Mouse (Mus musculus) heart, adult 18-20 months (tissue): ENCODE measurements at regions not wholly inside any gene's neighbourhood (a gene's known extent, or its start where the extent isn't known, plus 50 kb on each side); places are given as distances from the start of the nearest gene placed in this dataset.

Experiments
- DNase-seq, 2 experiments: peaks; one replicate each; pipeline ENCODE4 v3.0.0; 2021 to 2022; ENCODE audit warnings: mixed read lengths in 1 of 2

GRCm38 (mm10) chr5:43048196-43049050 lies 184.5 kb upstream of the Cpeb2 start:
- DNase-seq: peak; percentile 50 to 75

- no peak for DNase-seq
Measured at GRCm38 (mm10) chr5:43049381-43050301, 183.3 kb upstream of the Cpeb2 start.

DNA sequence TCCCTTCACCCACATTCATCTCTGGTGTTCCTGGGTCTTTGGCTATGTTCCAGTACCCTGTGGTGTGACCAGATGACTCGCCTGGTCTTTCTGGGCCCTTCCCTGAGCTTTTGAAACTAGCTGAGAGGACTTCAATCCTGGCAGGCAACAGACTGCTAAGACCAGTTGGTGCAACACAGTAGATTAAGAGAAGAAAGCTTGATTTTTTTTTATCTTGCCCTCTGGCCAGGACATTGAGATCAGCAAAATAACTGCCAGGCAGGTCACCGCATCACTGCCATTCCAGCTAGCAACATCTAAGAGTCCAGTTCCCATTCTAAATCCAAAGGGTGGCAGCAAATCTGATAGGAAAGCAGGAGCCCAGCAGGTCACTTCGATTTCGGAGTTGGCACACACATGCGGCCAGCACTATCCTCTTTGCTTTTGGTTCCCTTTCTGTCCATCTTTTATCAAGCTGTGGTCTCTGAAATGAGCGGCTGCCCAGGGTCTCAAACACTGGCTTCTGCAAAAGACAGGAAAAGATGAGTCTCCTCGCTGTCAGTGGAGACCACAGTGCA lies 181.9 kb upstream of the Cpeb2 start:
- DNase-seq: peak in 1 of 2 experiments; percentile 8

DNA sequence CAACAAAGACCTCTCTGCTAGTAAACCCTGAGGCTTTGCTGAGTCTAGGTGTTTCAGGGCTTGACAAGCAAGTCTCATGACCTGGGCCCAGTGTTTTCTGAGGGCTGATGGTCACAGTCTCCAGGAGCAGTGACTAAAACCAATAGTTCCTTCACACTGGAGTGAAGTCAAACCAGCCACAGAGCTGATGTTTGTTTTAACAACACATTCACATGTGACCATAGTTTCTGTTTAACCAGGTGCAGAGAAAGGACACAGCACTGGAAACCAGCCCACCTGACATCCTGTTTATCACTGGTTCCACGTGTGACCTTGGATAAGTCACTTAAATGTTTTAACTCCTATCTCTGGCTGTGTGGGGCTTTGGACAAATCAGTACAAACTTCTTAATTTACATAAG lies 180.3 kb upstream of the Cpeb2 start:
- no peak for DNase-seq

GRCm38 (mm10) chr5:43054586-43054985 lies 178.4 kb upstream of the Cpeb2 start:
- DNase-seq: no peak

- no peak for DNase-seq
Measured at GRCm38 (mm10) chr5:43055111-43055710, 177.8 kb upstream of the Cpeb2 start.

- no peak for DNase-seq
Measured at GRCm38 (mm10) chr5:43056486-43056885, 176.5 kb upstream of the Cpeb2 start.

DNA sequence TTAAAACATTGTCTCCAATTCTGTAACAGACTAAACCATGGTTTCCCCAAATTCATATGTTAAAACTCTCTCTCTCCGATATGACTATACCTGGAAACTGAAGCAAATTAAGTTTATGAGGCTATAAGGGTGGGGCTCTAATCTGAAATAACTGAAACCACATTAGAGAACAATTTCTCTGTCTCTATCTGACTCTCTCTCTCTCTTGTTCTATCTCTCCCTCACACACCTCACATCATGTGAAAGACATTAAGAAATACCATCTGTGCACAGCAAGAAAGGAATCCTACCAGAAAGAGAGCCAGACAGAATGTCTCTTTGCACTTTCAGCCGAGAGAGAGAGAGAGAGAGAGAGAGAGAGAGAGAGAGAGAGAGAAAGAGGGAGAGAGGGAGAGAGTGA lies 171.7 kb upstream of the Cpeb2 start:
- DNase-seq: no peak

DNA sequence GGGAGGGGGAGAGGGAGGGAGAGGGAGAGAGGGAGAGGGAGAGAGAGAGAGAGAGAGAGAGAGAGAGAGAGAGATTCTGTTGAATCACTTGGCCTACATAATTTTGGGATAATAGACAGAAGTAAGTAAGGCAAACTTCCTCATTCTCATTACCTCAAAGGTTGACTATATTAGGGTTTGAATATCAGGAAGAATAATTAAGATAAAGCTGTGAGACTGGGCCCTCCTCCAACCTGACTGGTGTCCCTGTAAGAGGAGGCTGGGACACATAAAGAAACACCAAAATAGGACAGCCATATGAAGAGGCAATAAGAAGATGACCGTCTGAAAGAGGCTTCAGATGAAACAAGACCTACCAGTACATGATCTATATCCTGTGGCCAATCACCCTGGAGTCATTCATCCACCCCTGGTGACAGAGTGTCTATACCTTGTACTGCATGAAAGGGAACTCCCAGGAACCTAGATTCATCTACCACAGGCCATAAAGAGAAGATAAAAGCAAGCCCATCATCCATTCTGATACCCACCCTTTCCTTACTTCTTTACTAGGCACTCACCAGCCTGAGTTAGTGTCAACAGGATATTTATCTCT lies 171.1 kb upstream of the Cpeb2 start:
- no peak for DNase-seq

DNA sequence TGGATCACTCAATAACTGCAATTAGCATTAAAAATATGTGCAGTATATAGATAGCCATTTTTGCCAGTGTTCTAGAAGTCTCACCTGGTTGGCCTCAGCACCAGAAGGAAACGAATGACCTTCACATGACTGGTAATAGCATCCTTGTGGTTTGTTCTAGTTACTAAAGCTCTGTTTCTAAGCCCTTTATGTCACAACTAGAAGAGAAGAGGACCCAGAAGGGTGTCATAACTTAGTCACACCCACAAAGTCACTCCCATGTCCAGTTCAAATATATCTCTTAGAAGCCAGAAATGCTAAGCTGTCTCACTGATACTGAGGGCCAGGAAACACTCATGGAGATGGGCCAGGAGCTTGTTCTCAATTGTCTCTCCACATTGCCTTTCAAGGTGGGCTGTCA lies 170.5 kb upstream of the Cpeb2 start:
- DNase-seq: no peak

DNA sequence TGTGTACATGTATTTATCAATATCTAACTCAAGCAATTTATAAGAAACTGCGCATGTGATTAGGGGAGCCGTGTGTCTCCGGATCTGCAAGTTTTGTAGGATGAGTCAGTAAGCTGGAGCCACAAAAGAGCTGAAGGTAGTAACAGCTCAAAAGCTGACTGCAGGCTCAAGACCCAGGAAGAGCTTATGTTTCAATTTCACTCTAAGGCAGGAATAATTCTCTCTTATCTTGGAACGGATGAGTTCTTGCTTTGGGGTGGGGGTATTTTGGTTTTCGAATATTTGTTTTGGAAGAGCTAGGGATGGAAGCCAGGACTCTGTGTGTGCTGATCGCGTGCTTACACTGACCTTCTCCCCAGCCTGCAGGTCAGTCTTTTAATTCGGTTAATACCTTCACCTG lies 169.6 kb upstream of the Cpeb2 start:
- DNase-seq: no peak

- DNase-seq: no peak
Measured at GRCm38 (mm10) chr5:43071541-43071940, 161.4 kb upstream of the Cpeb2 start.

- DNase-seq: no peak
Measured at GRCm38 (mm10) chr5:43072340-43072739, 160.6 kb upstream of the Cpeb2 start.

- DNase-seq: no peak
Measured at GRCm38 (mm10) chr5:43074536-43074935, 158.4 kb upstream of the Cpeb2 start.

- no peak for DNase-seq
Measured at GRCm38 (mm10) chr5:43080252-43080651, 152.7 kb upstream of the Cpeb2 start.

- peak in 1 of 2 experiments; percentile 14 for DNase-seq
Measured at GRCm38 (mm10) chr5:43081561-43082534, 151.1 kb upstream of the Cpeb2 start.

GRCm38 (mm10) chr5:43087077-43087476 lies 145.9 kb upstream of the Cpeb2 start:
- DNase-seq: no peak

DNA sequence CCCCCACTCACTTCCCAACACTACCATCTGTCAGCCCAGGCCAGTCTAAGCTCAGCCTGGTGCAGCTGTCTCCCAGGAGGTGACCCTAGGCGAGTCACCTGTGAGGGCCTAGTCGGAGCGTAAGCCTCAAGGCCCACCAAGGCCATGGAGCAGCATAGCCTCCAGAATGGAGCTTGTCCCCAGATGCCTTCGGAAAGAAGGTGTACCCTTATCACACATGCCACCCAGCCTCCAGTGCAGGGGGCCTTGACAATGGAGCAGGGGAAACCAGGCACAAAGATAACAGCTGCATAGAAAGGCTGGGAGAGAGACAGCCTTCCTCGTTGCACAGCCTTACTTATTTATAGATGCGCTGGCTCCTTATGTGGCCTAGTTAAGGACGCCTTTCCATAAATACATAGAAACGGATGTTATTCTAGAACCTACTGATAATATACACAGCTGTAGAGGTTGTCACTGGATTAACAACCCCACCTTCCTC lies 145.0 kb upstream of the Cpeb2 start:
- peak; percentile 13 to 33 for DNase-seq

DNA sequence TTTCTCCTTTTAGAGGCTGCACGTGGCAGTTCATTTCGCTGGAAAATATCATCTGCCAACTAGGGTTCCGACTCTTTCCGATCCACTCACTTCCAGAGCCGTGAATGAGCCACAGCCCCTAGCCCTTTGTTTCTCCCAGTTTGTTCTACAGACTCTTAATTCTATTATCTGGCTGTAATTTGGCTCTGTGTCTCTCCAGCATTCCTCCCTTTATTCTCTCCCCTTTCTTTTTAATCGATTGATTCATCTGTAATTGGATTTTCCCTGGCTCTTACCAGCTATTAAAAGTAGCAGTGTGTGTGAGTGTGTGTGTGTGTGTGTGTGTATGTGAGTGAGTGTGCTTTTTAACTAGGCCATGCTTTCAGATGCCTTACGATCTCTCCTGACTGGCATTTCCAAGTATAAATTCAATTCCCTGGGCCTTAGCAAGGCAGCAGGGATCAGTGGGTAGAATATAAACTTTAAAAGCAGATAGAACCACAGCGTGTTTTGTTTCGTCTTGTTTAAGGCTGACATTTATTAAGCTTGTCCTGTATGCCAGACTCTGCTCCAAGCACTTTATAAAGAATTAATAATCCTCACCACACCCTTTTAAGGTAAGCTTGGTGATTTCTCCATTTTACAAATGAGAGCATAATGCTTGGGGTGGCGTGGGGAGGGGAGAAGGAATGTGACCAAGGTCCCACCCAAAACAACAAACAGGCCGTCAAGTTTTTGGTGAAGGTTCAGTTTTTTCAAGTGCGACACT lies 144.1 kb upstream of the Cpeb2 start:
- no peak for DNase-seq

- DNase-seq: no peak
Measured at GRCm38 (mm10) chr5:43089475-43089874, 143.5 kb upstream of the Cpeb2 start.
